Mouse (Mus musculus) cerebellum, postnatal 14 days (tissue): ENCODE measurements around the gene Cul7.

Experiments used
- DNase-seq, 2 experiments: peaks; one replicate each; pipeline ENCODE4 v3.0.0; 2021; ENCODE audit warnings: mixed read lengths in 2 of 2

Gene Cul7

DNA sequence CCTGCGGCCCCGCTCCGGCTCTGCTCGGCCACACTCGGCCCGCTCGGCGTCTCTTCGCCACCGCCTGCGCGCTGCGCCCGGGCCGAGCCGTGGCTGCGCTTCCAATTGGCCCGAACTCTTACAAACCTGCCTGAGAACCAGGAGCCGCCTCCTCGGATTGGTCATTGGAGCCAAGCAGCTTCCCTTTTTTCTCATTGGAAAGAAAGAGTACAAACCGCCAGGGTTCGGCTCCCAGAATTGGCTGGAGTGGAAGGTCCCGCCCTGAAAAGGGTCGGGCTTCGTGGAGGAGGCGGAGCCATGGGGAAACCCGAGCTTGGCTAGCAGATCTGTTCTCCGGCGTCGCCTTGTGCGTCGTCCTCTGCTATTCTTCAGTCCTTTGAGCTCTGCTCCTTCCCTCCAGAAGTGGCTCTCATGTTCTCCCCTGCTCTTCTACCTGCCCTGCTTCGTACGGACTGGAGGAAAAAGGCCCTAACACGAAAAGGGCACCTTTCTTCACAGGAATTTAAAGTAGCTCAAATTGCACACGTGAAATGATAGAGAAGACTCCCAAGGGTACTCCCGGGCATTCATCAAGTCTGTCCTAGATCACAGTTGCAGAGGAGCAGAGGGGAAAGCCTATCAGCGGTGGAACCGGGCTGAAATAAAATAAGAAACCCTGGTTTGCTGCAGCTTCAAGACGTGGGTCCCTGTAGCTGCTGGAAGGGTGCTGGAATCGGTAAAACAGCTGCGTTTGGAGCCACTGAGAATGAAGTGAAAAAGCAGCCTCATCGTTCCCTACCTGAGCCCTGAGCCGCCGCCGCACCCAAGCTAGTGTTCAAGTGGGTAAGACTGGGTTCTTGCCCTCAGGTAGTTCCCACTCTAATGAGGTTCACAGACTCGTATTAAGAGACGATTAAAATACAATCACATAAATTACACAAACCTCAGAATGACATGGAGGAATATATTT is 55.0 kb downstream of the Cul7 start, which contains the start of gene Ppp2r5d:
Gene Ppp2r5d, minus strand, starts transcription at position 225 of the 949 bp plus-strand sequence.
- DNase-seq, result peak; percentile 95

DNA sequence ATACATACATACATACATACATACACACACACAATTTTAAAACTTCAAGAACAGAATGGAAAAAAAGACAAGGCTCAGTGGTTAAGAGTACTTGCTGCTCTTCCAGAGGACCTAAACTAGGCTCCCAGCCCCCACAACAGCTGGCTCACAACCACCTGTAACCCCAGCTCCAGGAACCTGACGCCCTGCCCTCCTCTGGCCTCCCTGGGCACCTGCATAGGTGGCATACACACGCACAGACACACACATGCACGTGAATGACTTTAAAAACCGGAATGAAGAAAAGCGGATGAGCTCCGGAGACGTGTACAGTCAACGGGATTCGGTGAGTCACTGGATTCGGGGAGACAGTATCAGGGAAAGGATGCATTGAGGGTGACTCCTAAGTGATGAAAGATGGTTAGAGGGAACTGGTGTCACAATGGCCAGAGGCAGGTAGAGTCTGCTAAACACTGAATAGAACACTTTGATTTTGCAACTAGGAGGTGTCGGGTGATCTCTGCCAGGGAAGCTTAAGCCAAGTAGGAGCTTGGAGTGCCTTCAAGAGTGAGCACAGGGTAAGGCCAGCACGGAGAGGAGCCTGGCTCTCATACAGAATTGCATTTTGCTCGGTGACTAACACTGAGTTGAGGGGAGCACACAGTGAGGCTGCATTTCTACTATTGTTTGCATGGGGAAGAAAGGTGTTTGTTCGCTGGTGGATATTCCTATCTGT is 56.4 kb downstream of the Cul7 start:
- no peak for DNase-seq

DNA sequence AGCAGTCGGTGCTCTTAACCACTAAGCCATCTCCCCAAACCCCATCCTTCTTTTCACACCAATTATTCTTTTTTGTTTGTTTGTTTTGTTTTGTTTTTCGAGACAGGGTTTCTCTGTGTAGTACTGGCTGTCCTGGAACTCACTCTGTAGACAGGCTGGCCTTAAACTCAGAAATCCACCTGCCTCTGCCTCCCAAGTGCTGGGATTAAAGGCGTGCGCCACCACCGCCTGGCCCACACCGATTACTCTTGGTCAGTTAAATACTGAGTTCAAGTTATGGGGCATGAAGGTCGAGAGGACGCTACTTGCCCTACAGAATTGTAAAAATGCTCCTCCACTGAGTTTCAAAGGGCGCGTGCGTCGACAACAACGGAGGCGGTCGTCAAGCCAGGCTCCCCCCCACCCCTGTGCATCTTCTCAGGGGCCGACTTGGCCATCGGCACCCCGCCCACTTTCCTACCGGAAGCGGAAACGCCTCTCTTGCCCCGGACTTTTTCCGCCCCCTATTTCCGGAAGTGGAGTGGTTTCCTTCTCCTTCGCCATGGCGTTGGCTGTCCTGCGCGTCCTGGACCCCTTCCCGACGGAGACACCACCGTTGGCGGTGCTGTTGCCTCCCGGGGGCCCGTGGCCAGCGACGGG is 60.9 kb downstream of the Cul7 start, which contains the start of gene Pex6:
Gene Pex6, plus strand, starts transcription at position 505 of the 639 bp plus-strand sequence.
- DNase-seq, result peak; percentile 97 to 98

DNA sequence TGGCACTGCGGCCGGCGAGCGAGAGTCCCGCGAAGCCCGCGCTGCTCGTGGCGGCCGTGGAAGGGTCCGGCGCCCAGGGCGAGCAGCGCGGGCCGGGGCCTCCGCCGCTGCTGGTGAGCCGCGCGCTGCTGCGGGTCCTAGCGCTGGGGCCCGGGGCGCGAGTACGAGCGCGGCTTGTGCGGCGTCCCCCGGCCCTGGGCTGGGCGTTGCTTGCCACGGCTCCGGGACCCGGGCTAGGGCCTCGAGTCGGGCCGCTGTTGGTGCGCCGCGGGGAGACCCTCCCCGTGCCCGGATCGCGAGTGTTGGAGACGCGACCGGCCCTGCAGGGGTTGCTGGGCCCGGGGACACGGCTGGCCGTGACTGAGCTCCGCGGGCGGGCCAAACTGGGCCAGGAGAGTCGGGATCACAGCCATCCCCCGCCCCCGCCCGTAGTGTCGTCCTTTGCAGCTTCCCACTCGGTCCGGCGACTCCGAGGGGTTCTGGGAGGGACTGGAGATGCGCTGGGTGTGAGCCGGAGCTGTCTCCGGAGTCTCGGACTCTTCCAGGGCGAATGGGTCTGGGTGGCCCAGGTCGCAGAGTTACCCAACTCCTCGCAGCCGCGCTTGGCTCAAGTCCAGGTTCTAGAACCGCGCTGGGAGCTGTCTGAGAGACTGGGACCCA is 61.6 kb downstream of the Cul7 start:
- peak; percentile 55 to 70 for DNase-seq

DNA sequence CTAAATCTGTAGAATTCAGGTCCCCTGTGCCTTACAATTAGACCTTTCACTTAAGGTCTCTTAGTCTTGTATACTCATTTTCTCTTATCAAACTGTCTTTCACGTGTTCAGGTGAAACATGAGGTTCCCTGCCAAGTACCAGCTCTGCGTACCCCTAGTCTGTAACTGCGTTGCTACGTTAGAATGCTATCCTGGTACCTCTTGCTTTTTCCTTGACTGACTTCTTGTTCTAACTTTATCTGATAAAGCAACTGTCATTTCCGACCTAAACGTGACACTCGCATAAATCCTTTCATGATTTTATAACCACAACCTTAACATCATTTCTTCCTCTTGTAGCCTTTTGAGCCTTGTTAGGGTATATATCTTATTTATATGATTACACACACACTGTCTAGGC is 62.3 kb downstream of the Cul7 start:
- DNase-seq, result no peak

DNA sequence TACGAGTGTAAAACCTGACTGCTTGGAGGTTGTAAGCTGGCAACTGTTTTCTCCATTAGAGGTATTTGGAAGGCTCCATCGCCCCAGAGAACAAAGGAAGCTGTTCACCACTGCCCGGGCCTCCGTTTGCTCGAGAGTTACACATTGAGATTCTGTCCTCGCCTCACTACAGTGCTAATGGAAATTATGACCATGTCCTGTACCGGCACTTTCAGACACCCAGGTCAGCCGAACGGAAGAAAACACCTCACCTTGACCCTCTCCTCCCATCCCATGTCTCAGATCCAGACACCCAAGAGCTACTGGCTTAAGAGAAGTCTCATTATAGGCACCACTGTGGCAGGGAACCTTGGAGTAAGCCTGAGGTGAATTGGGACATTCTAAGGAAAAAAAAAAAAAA is 63.7 kb downstream of the Cul7 start:
- no peak for DNase-seq
